Comparison of ENCODE assay signal across 9 mouse cellular contexts in the genomic region with DNA sequence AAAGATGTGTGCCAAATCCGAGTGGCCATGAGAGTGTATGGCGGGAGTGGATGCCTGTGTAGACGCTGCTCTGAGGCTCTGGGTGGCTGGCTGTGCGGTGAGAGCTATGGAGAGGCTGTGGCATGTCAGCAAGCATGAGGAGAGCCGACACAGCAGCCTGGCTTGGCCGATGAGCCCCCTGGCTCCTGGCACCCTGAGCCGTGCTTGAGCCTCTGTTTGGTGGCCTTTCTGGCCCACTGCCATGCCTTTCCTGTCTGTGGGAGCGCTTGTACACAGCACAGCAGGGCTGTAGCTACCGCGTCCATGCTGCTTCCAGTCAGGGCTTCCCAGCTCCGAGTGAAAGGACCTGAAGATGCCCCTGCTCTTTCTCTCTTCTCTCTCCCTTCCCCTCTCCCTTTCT. TPM values are rescaled to one million over a fixed set of nuclear protein-coding genes. Genes with fewer than 3 reads are reported as not detected.
DNase-seq lines count a peak whose midpoint lies in the region; ATAC-seq and TF ChIP-seq lines count a peak whose summit lies in the region.
"Had no signal": no experiment of that assay in that cellular context is flagged by ENCODE, and none has a peak within 500 bp of the region (broad histone marks: within the 10 kb centered on the region; RNA-seq: fewer than 3 reads in every experiment).

No protein-coding gene starts in this region.

- no peak overlapping the region for H3K4me2 ChIP-seq in midbrain, embryonic 13.5 days (replicated peaks)
- H3K4me2 ChIP-seq in midbrain, embryonic 16.5 days (ENCODE audit: low read length) = no peak overlapping the region
- H3K4me2 ChIP-seq in limb, embryonic 14.5 days (replicated peaks; ENCODE audit: low read depth, low read length, severe bottlenecking) = no peak overlapping the region

- H3K9ac ChIP-seq in midbrain, embryonic 13.5 days (replicated peaks) = no peak overlapping the region
- H3K9ac ChIP-seq in midbrain, embryonic 16.5 days (ENCODE audit: low read depth, low read length) = no peak overlapping the region
- H3K9ac ChIP-seq in limb, embryonic 14.5 days (ENCODE audit: low read depth, low read length, severe bottlenecking) = no peak overlapping the region

- H3K4me1 ChIP-seq in midbrain, embryonic 13.5 days (replicated peaks) = peaks cover 11% of the 10 kb centered on the region
- H3K4me1 ChIP-seq in midbrain, embryonic 16.5 days (ENCODE audit: control insufficient read depth, insufficient read depth, low read length) = no peaks in the 10 kb centered on the region
- H3K4me1 ChIP-seq in limb, embryonic 14.5 days (ENCODE audit: control insufficient read depth, insufficient read depth, low read length) = 0 out of 2 replicates have a peak, but pooled peaks cover 3% of the 10 kb centered on the region

- no peaks in the 10 kb centered on the region for H3K9me3 ChIP-seq in midbrain, embryonic 13.5 days
- no peaks in the 10 kb centered on the region for H3K9me3 ChIP-seq in midbrain, embryonic 16.5 days (replicated peaks; ENCODE audit: control insufficient read depth, low read length, poor library complexity, severe bottlenecking)
- no peaks in the 10 kb centered on the region for H3K9me3 ChIP-seq in limb, embryonic 14.5 days (ENCODE audit: control insufficient read depth, low read length)

- no peak overlapping the region for H3K4me3 ChIP-seq in midbrain, embryonic 13.5 days (replicated peaks)
- no peak overlapping the region for H3K4me3 ChIP-seq in midbrain, embryonic 16.5 days (ENCODE audit: low read depth, low read length)
- no peak overlapping the region for H3K4me3 ChIP-seq in limb, embryonic 14.5 days (replicated peaks; ENCODE audit: low read length)

- ATAC-seq in midbrain, embryonic 13.5 days = no peak
- ATAC-seq in midbrain, embryonic 16.5 days = no peak
- no peak for ATAC-seq in limb, embryonic 14.5 days (ENCODE audit: low FRiP score, low read depth)

- no peaks in the 10 kb centered on the region for H3K27me3 ChIP-seq in midbrain, embryonic 13.5 days
- H3K27me3 ChIP-seq in midbrain, embryonic 16.5 days (ENCODE audit: control insufficient read depth, insufficient read depth, low read depth, low read length) = no peaks in the 10 kb centered on the region
- H3K27me3 ChIP-seq in limb, embryonic 14.5 days (ENCODE audit: control insufficient read depth, insufficient read depth, low read length) = no peaks in the 10 kb centered on the region

- 87% methylated on average over 11 of the region's 11 CpGs for WGBS in midbrain, embryonic 13.5 days
- WGBS in midbrain, embryonic 16.5 days = 75% methylated on average over 11 of the region's 11 CpGs
- WGBS in limb, embryonic 14.5 days = 65% methylated on average over 10 of the region's 11 CpGs

- peak overlapping the region; percentile 0; the same call in 1 of the 2 replicates for H3K27ac ChIP-seq in midbrain, embryonic 13.5 days
- no peak overlapping the region for H3K27ac ChIP-seq in midbrain, embryonic 16.5 days (ENCODE audit: low read length)
- peak overlapping the region; percentile 14; the same call in 1 of the 2 replicates for H3K27ac ChIP-seq in limb, embryonic 14.5 days (replicated peaks; ENCODE audit: low read depth, low read length)
- H3K27ac ChIP-seq: kidney, postnatal 0 days had no signal

- peak; percentile 74 for DNase-seq in cerebellum, adult 11-12 months
- DNase-seq in cerebellum, adult 11 months = no peak
- DNase-seq in heart, postnatal 10 days = peak; percentile 45 to 53
- DNase-seq in heart, adult 8-10 months (ENCODE audit: low spot score) = no peak
- DNase-seq in limb, embryonic 14.5 days (ENCODE audit: low spot score) = no peak
- DNase-seq in spleen, postnatal 14 days (ENCODE audit: low spot score in 2 of 2) = no peak

- intact Hi-C loops in heart, postnatal 10 days (cut with DNase I) = no loop called here

- peaks cover 65% of the 10 kb centered on the region for H3K36me3 ChIP-seq in midbrain, embryonic 13.5 days
- H3K36me3 ChIP-seq in midbrain, embryonic 16.5 days (ENCODE audit: control insufficient read depth, insufficient read depth, low read length) = peaks cover 26% of the 10 kb centered on the region
- H3K36me3 ChIP-seq in limb, embryonic 14.5 days (ENCODE audit: control insufficient read depth, insufficient read depth, low read length) = peaks cover 63% of the 10 kb centered on the region

- no peak for TF ChIP-seq POLR2A in limb, embryonic 14.5 days (IDR thresholded peaks at IDR 0.05; ENCODE audit: borderline replicate concordance, extremely low read depth, insufficient read depth, insufficient read length)

RNA-seq across cellular contexts. Expression of gene Sept9, which starts 41.1 kb away (rescaled TPM):
- 10 to 100 TPM; 70.0 to 71.1 TPM for total RNA-seq in heart, postnatal 10 days (2021)
- 10 to 100 TPM; 26.5 to 38.8 (median 31.0) TPM for total RNA-seq in heart, adult 8-10 months (2022)
- 121 and 125 TPM in 2 replicates for polyA plus RNA-seq in midbrain, embryonic 13.5 days (2015; fragmentation: Nextera tagmentation; extraction: Ambion mirVana)
- polyA plus RNA-seq in midbrain, embryonic 16.5 days (2015; fragmentation: Nextera tagmentation; extraction: Ambion mirVana) = 103 and 108 TPM in 2 replicates
- 76.5 and 78.7 TPM in 2 replicates for polyA plus RNA-seq in limb, embryonic 14.5 days (2012; rRNA removed)
- 125 and 136 TPM in 2 replicates for polyA plus RNA-seq in limb, embryonic 14.5 days (2014; fragmentation: Nextera tagmentation; extraction: Ambion mirVana)

RNA-seq across cellular contexts. Expression of gene Sec14l1, which starts 43.4 kb away (rescaled TPM):
- total RNA-seq in heart, postnatal 10 days (2021) = 10 to 100 TPM; 79.2 to 91.1 TPM
- total RNA-seq in heart, adult 8-10 months (2022) = 10 to 100 TPM; 61.1 to 74.3 (median 69.2) TPM
- polyA plus RNA-seq in midbrain, embryonic 13.5 days (2015; fragmentation: Nextera tagmentation; extraction: Ambion mirVana) = 62.4 and 67.0 TPM in 2 replicates
- 60.7 and 63.4 TPM in 2 replicates for polyA plus RNA-seq in midbrain, embryonic 16.5 days (2015; fragmentation: Nextera tagmentation; extraction: Ambion mirVana)
- polyA plus RNA-seq in limb, embryonic 14.5 days (2012; rRNA removed) = 72.5 and 85.2 TPM in 2 replicates
- 38.7 and 40.3 TPM in 2 replicates for polyA plus RNA-seq in limb, embryonic 14.5 days (2014; fragmentation: Nextera tagmentation; extraction: Ambion mirVana)

Comparison
In these comparisons a context has a peak if more than half of its experiments do, and no peak if none do; other contexts are left out.
1. DNase-seq: peak in cerebellum, adult 11-12 months (single experiment) and heart, postnatal 10 days (2 of 2); none in cerebellum, adult 11 months (single experiment), heart, adult 8-10 months (single experiment), limb, embryonic 14.5 days (single experiment) and spleen, postnatal 14 days (0 of 2).